Mouse (Mus musculus): Measurements from ENCODE around the gene Cfap77. TPM values are rescaled to one million over a fixed set of nuclear protein-coding genes. Genes with fewer than 3 reads are reported as not detected.

Cfap77 gene
- polyA plus RNA-seq, 1 experiment: not detected

DNA sequence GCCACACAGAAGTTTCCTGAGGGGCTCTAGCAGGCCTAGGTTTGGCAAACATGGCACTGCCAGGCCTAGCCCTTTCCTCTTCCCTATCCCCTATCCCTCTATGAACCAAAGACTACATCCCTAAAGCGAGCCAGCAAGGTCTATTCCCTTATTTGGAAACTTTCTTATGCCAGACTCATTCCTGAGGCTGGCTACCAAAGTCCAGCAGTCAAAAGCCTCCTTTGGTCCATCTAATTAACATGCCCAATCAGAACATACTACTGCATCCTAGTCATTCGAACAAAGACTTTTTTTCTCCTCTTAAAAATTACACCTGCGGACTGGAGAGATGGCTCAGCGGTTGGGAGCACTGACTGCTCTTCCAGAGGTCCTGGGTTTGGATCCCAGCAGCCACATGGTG lies 22.9 kb downstream of the Cfap77 start:
- TF ChIP-seq CTCF (IDR thresholded peaks at IDR 0.05; ENCODE audit: low read depth, low read length) (no peak), POLR2A (IDR thresholded peaks at IDR 0.05; ENCODE audit: borderline replicate concordance, low read depth, low read length) (no peak)
- H3K4me3 ChIP-seq (ENCODE audit: insufficient read depth, low read length): no peak overlapping the region
- H3K4me1 ChIP-seq (ENCODE audit: control insufficient read depth, insufficient read depth, low read length): no peaks in the 10 kb centered on the region
- H3K27ac ChIP-seq (ENCODE audit: insufficient read depth, low read depth, low read length): no peak overlapping the region

DNA sequence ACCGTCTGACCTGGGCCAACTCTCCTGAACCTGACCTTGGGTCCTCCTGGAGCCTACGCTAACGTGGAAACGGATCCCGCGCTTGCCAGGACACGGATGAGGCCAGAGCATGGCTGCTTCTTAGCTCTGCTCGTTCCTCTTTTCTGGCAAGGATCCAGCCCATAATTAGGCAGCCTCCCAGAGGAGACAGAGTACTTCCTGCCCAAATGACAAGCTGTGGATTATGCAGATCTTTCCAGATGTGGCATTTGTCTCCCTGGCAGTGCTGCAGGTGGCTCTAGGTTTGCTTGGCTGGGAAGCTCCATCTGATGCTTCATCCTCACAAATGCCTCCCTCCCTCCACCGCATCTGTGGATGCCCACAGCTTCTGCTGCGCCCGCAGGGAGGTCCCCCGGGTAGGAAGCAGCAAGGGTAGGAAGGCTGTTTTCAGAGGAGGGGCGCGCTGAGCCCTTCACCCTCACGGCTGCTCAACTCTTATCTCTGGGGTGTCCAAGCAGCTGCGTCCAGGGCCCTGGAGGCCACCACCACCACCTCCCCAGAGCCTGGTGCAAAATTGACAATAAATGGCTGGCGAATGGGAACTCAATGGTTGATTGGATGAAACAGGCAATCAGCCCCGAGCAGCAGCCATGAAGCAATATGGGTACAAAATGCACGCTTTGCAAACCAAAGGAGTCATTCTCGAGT lies 24.7 kb downstream of the Cfap77 start:
- no peaks in the 10 kb centered on the region for H3K4me1 ChIP-seq (ENCODE audit: control insufficient read depth, insufficient read depth, low read length)
- H3K4me3 ChIP-seq (ENCODE audit: insufficient read depth, low read length): no peak overlapping the region
- H3K27ac ChIP-seq (ENCODE audit: insufficient read depth, low read depth, low read length): no peak overlapping the region
- no peak for TF ChIP-seq CTCF (IDR thresholded peaks at IDR 0.05; ENCODE audit: low read depth, low read length)
- TF ChIP-seq POLR2A (IDR thresholded peaks at IDR 0.05; ENCODE audit: borderline replicate concordance, low read depth, low read length): no peak

DNA sequence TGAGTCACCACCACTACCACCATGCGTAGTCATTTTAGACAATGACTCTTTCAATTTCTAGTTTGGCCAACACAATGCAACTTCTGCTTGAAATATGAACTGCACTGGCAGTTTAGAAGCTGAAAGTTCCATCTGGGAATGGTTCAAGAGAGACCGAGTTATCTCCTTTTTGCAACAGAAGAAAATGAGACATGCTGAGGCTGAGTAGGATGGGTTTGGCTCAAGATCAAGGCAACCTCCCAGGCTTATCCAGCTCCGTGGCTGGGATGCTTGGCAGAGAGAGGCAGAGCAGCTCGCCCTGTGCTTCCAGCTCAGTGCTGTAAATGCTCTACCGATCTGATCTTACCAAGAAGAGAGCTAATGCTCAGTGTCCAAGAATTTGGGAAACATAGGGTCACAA lies 29.6 kb downstream of the Cfap77 start:
- no peak for TF ChIP-seq POLR2A (IDR thresholded peaks at IDR 0.05; ENCODE audit: borderline replicate concordance, low read depth, low read length)
- no peak for TF ChIP-seq CTCF (IDR thresholded peaks at IDR 0.05; ENCODE audit: low read depth, low read length)
- no peak overlapping the region for H3K4me3 ChIP-seq (ENCODE audit: insufficient read depth, low read length)
- H3K4me1 ChIP-seq (ENCODE audit: control insufficient read depth, insufficient read depth, low read length): no peaks in the 10 kb centered on the region

DNA sequence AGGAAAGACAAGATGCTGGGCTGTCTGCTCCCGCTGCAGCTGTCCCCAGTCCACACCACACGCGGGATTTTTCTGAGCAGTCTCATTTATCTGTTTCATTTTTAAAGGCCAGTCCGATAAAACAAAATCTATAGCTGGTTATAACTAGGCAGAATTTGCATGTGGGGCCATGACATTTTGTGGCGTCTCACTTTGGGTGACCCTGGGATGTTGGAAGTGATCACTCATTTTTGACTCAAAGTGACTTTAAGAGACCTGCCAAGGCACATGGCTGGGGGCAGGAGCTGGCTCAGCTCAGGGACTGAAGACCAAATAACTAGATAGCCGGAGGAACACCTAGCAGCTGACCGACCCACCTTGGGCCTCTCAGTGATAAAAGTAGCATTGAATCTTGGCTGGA lies 31.9 kb downstream of the Cfap77 start:
- no peaks in the 10 kb centered on the region for H3K4me1 ChIP-seq (ENCODE audit: control insufficient read depth, insufficient read depth, low read length)
- TF ChIP-seq CTCF (IDR thresholded peaks at IDR 0.05; ENCODE audit: low read depth, low read length) (no peak), POLR2A (IDR thresholded peaks at IDR 0.05; ENCODE audit: borderline replicate concordance, low read depth, low read length) (no peak)
- no peak overlapping the region for H3K4me3 ChIP-seq (ENCODE audit: insufficient read depth, low read length)
- no peak overlapping the region for H3K27ac ChIP-seq (ENCODE audit: insufficient read depth, low read depth, low read length)

More for the DNA sequence above, 29.6 kb downstream of the Cfap77 start:
- H3K27ac ChIP-seq (ENCODE audit: insufficient read depth, low read depth, low read length): no peak overlapping the region

DNA sequence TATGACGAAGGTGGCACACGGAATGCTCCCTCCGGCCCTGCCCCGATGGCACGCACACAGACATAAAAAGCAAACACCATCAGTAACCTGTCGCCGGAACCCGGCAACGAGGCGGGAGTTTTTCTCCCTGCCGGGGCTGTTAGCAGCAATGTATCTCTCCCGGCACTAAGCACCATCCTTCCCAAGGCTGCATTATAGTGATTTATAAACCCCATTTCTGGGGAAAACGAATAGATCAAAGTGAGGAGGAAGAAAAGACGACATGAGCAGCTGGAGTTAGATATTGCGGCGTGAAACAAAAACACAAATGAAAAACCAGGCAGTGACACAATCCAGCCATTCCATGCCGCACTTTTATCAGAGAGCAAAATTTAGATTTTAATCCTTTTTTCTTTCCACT lies 33.8 kb downstream of the Cfap77 start:
- Histone ChIP-seq H3K4me1 (ENCODE audit: control insufficient read depth, insufficient read depth, low read length) (no peaks in the 10 kb centered on the region), H3K27ac (ENCODE audit: insufficient read depth, low read depth, low read length) (no peak overlapping the region), H3K4me3 (ENCODE audit: insufficient read depth, low read length) (no peak overlapping the region)
- TF ChIP-seq CTCF (IDR thresholded peaks at IDR 0.05; ENCODE audit: low read depth, low read length): no peak
- no peak for TF ChIP-seq POLR2A (IDR thresholded peaks at IDR 0.05; ENCODE audit: borderline replicate concordance, low read depth, low read length)

DNA sequence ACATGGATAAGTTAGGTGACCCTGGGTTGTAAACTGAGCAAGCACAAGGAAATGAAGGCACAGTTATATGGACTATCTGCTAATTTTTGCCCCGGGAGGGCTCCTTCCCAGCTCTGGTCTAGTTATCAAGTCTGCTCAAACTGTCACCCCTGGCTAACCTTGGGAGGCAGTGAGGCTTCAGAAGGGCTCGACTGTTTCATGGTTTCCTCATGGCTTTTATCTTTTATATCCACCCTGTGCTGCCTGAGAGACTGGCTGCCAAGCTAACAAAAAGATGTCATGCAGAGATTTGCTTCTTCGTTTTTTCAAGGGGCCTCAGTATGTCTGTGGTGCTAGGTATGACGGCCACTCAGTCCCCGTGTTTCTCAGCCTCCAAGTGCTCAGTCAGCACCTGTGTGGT lies 36.2 kb downstream of the Cfap77 start:
- Histone ChIP-seq H3K4me3 (ENCODE audit: insufficient read depth, low read length) (no peak overlapping the region), H3K4me1 (ENCODE audit: control insufficient read depth, insufficient read depth, low read length) (no peaks in the 10 kb centered on the region), H3K27ac (ENCODE audit: insufficient read depth, low read depth, low read length) (no peak overlapping the region)
- no peak for TF ChIP-seq POLR2A (IDR thresholded peaks at IDR 0.05; ENCODE audit: borderline replicate concordance, low read depth, low read length)
- TF ChIP-seq CTCF (IDR thresholded peaks at IDR 0.05; ENCODE audit: low read depth, low read length): no peak

DNA sequence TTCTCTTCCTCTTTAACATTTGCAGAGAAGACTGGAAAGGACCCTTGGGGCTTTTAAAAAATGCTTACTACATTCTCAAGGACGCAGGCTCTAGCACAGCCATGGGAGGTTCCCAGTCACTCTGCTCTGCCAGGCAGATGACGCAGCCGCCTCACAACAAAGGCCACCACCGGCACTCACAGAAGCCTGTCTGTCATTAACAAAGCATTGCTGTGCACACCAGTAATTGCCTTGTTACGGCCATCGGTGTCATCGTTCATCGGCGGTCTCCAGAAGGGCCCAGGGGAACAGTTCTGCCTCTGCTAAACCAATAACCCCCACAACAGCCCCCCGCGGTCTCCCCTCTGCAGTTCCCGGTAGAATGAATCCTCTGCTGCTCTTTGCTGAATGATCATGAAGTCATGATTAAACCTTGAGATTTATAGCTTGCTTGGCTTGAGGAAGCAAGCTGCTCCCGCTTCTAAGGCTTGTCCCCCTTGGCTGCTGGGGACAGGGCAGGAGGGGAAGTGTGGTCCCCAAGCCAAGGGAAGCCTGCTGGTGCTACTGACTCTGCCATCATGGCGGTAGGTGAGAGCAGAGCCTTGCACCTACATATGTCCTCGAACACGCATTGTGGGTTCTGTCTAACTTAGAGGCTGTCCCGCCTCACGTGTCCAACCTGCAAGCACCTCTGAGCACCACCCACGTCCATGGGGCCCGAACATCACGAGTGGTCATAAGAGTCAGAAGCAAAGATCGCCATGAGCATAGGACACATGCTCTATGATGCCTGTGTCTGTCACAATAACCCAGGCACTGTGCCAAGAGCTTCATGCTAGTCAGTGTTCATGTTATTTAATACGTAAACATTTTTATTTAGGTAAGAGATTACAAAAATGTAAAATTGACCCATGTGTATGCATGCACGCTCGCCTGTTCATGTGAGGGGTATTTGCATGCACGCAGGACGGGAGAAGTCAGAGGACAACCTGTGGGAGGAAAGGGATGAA lies 38.0 kb downstream of the Cfap77 start:
- TF ChIP-seq POLR2A (IDR thresholded peaks at IDR 0.05; ENCODE audit: borderline replicate concordance, low read depth, low read length) (no peak), CTCF (IDR thresholded peaks at IDR 0.05; ENCODE audit: low read depth, low read length) (no peak)
- H3K27ac ChIP-seq (ENCODE audit: insufficient read depth, low read depth, low read length): no peak overlapping the region

DNA sequence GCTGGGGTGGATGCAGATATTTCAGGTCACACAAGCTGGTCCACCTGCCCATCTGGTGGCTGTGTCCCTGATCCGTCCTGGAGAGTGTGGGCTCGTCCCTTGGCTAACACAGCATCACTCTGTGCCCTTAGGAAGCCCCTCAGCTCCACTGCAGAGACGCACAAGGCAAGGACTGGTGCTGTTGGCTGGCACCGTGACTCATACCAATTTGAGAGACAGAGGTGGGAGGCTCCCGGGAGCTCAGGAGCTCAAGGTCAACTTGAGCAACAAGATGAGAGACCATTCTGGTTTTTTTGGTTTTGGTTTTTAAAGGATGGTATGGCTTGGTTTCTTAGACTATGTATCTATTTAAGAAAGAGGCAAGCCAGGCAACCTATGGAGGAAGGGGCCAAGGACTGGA lies 42.3 kb downstream of the Cfap77 start:
- no peaks in the 10 kb centered on the region for H3K4me1 ChIP-seq (ENCODE audit: control insufficient read depth, insufficient read depth, low read length)
- H3K27ac ChIP-seq (ENCODE audit: insufficient read depth, low read depth, low read length): no peak overlapping the region
- TF ChIP-seq POLR2A (IDR thresholded peaks at IDR 0.05; ENCODE audit: borderline replicate concordance, low read depth, low read length): no peak
- no peak for TF ChIP-seq CTCF (IDR thresholded peaks at IDR 0.05; ENCODE audit: low read depth, low read length)
- H3K4me3 ChIP-seq (ENCODE audit: insufficient read depth, low read length): no peak overlapping the region

More for the DNA sequence above, 38.0 kb downstream of the Cfap77 start:
- H3K4me3 ChIP-seq (ENCODE audit: insufficient read depth, low read length): no peak overlapping the region
- H3K4me1 ChIP-seq (ENCODE audit: control insufficient read depth, insufficient read depth, low read length): no peaks in the 10 kb centered on the region

DNA sequence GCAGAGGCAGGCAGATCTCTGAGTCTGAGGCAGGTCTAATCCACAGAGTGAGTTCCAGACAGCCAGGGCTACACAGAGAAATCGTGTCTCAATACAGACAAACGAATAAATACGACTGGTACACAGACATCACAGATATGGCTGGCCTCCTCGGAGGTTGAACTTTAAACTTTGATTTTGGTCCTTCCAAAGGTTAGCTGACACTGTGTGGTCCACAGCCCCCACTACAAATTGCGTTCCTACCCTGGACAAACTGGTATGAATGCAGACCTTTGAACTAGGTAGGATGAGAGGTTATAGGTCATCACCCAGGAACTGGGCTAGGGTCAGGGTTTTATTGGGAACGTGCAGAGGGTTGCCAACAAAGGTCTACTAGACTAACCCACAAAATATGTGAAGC lies 47.2 kb downstream of the Cfap77 start:
- TF ChIP-seq CTCF (IDR thresholded peaks at IDR 0.05; ENCODE audit: low read depth, low read length): no peak
- TF ChIP-seq POLR2A (IDR thresholded peaks at IDR 0.05; ENCODE audit: borderline replicate concordance, low read depth, low read length): no peak
- peaks cover 4% of the 10 kb centered on the region for H3K4me1 ChIP-seq (ENCODE audit: control insufficient read depth, insufficient read depth, low read length)
- H3K4me3 ChIP-seq (ENCODE audit: insufficient read depth, low read length): no peak overlapping the region
- no peak overlapping the region for H3K27ac ChIP-seq (ENCODE audit: insufficient read depth, low read depth, low read length)
